Mouse (Mus musculus) brain, adult 10 weeks (tissue): ENCODE results near the gene Gnl3. TPM values are rescaled to one million over a fixed set of nuclear protein-coding genes. Genes with fewer than 3 reads are reported as not detected.

Experiments used
- polyA plus RNA-seq: library from polyadenylated mRNA; stranded (reverse); fragments of 350-450 nt; fragmentation: Illumina TruSeq; extraction: RNeasy Lipid Tissue Mini Kit (QIAGEN cat#74804); gene quantifications from one replicate; pipeline ENCODE4 v1.2.3, GENCODE M21; 2015; ENCODE audit warnings: low read depth, low replicate concordance

Gnl3 gene
- 46.3 TPM for polyA plus RNA-seq

GRCm38 (mm10) chr14:31018860-31019291 lies at the start of gene Gnl3, which contains the start of gene Pbrm1:
Gene Gnl3 (minus strand): TSS chr14:31019152.
Gene Pbrm1 (plus strand): TSS chr14:31019138.

GRCm38 (mm10) chr14:31001307-31002205 lies 17.4 kb downstream of the Gnl3 start, which contains the start of the genes Glt8d1 and Spcs1:
Gene Glt8d1 (plus strand): TSS chr14:31001400.
Gene Spcs1 (minus strand): TSS chr14:31001672.

Other genes starting within 250 kb of the Gnl3 start
- gene Tmem110, start 193.6 kb downstream of the Gnl3 start, polyA plus RNA-seq: 17.9 TPM
- 3.9 TPM for gene Mustn1, start 140.0 kb downstream of the Gnl3 start, polyA plus RNA-seq
- gene Itih4, start 132.7 kb downstream of the Gnl3 start, polyA plus RNA-seq: not detected
- 53.4 TPM for gene Itih3, start 95.4 kb downstream of the Gnl3 start, polyA plus RNA-seq
- gene Itih1, start 75.9 kb downstream of the Gnl3 start, polyA plus RNA-seq: not detected
- 13.4 TPM for gene Nek4, start 67.8 kb downstream of the Gnl3 start, polyA plus RNA-seq
- 57.9 TPM for gene Glt8d1, start 17.8 kb downstream of the Gnl3 start, polyA plus RNA-seq
- 353 TPM for gene Spcs1, start 17.5 kb downstream of the Gnl3 start, polyA plus RNA-seq
- 23.9 TPM for gene Pbrm1, start within 50 bp of the Gnl3 start, polyA plus RNA-seq
- 28.6 TPM for gene Smim4, start 109.8 kb upstream of the Gnl3 start, polyA plus RNA-seq
- 6.0 TPM for gene Nt5dc2, start 111.9 kb upstream of the Gnl3 start, polyA plus RNA-seq
- 8.6 TPM for gene Stab1, start 149.5 kb upstream of the Gnl3 start, polyA plus RNA-seq
- 27.1 TPM for gene Tnnc1, start 189.2 kb upstream of the Gnl3 start, polyA plus RNA-seq
- gene Nisch, start 197.8 kb upstream of the Gnl3 start, polyA plus RNA-seq: 224 TPM
- gene Sema3g, start 198.7 kb upstream of the Gnl3 start, polyA plus RNA-seq: 4.0 TPM
- 5.4 TPM for gene Phf7, start 232.2 kb upstream of the Gnl3 start, polyA plus RNA-seq
- 108 TPM for gene Bap1, start 232.3 kb upstream of the Gnl3 start, polyA plus RNA-seq